Mouse (Mus musculus) testis, adult 2 months (tissue): ENCODE results near the gene Kank4.

ENCODE experiments used
- CTCF ChIP-seq: fragments of 200-500 bp; IDR thresholded peaks from 2 replicates; pipeline ENCODE4 v1.5.1; 2012; ENCODE audit warnings: low read depth, mild to moderate bottlenecking, inconsistent platforms, low read length, moderate library complexity; ENCODE audit not compliant: control insufficient read depth, insufficient read depth, insufficient replicate concordance
- POLR2A ChIP-seq: fragments of 200-500 bp; IDR thresholded peaks from 2 replicates; pipeline ENCODE4 v1.6.1; 2012; ENCODE audit warnings: low read depth, mild to moderate bottlenecking, inconsistent platforms, low read length, moderate library complexity; ENCODE audit not compliant: control insufficient read depth

GRCm38 (mm10) chr4:98846396-98846795 is 29.1 kb upstream of the Kank4 start:
- TF ChIP-seq CTCF (no peak), POLR2A (no peak)
